In genomic region chr9:21545916-21546788, GRCm38 (mm10) we compare ENCODE assay signal across 8 mouse cellular contexts. TPM values are rescaled to one million over a fixed set of nuclear protein-coding genes. Genes with fewer than 3 reads are reported as not detected.
A peak's percentile ranks its signal among the peaks of the same experiment; 100 is the strongest.
DNase-seq lines count a peak whose midpoint lies in the region; ATAC-seq lines count a peak whose summit lies in the region.

No protein-coding gene starts in this region.

- peak overlapping the region; percentile 98 for H3K27ac ChIP-seq in intestine, embryonic 14.5 days (ENCODE audit: low read depth)

- intact Hi-C loops in left cerebral cortex, postnatal 14 days (cut with DNase I) = loop anchor here (2.0 kb wide), 1 partner anchor 47 kb away; the partner anchor contains the start of genes Timm29 and Yipf2

- H3K4me1 ChIP-seq in intestine, embryonic 14.5 days (replicated peaks; ENCODE audit: control insufficient read depth, insufficient read depth, low read length) = peaks cover 18% of the 10 kb centered on the region

- DNase-seq in adrenal gland, adult 18-20 months (ENCODE audit: low spot score in 2 of 2) = peak; percentile 99
- DNase-seq in embryo, embryonic 11 days = peak; percentile 99
- DNase-seq in gastrocnemius, postnatal 25 days = peak; percentile 100
- DNase-seq in intestine, embryonic 14.5 days (ENCODE audit: low spot score) = peak; percentile 100
- DNase-seq in left cerebral cortex, postnatal 14 days (ENCODE audit: low spot score in 2 of 2) = peak; percentile 99
- peak; percentile 99 for DNase-seq in mesoderm, embryonic 11.5 days (ENCODE audit: low read depth, low spot score)
- DNase-seq in right cerebral cortex, postnatal 36 days (ENCODE audit: low spot score in 2 of 2) = peak; percentile 99
- DNase-seq in yolk sac, embryonic 10.5 days (ENCODE audit: low spot score) = peak; percentile 99

- H3K9me3 ChIP-seq in intestine, embryonic 14.5 days (ENCODE audit: control insufficient read depth, low read length) = no peaks in the 10 kb centered on the region

- H3K4me2 ChIP-seq in intestine, embryonic 14.5 days (ENCODE audit: low read length) = peak overlapping the region; percentile 84

- peak overlapping the region; percentile 73 for H3K4me3 ChIP-seq in intestine, embryonic 14.5 days (ENCODE audit: low read depth, low read length)

- under 1% methylated on average over 61 of the region's 67 CpGs for WGBS in intestine, embryonic 14.5 days

- peak overlapping the region; percentile 60 for H3K9ac ChIP-seq in intestine, embryonic 14.5 days (ENCODE audit: low read length)

- peaks cover 10% of the 10 kb centered on the region for H3K36me3 ChIP-seq in intestine, embryonic 14.5 days (ENCODE audit: control insufficient read depth, insufficient read depth, low read length)

- peak; percentile 92 for ATAC-seq in intestine, embryonic 14.5 days (replicated peaks; ENCODE audit: low FRiP score, low TSS enrichment, low read depth)

- H3K27me3 ChIP-seq in intestine, embryonic 14.5 days (replicated peaks; ENCODE audit: control insufficient read depth, insufficient read depth, low read length) = no peaks in the 10 kb centered on the region

RNA-seq across cellular contexts. Expression of gene Carm1, which starts 0.5 kb away (rescaled TPM):
- total RNA-seq in adrenal gland, adult 18-20 months (2021) = 10 to 100 TPM; 40.4 to 43.3 TPM
- 10 to 100 TPM; 58.2 to 60.9 TPM for total RNA-seq in gastrocnemius, postnatal 25 days (2021)
- 39.5 and 54.4 TPM in 2 replicates for polyA plus RNA-seq in intestine, embryonic 14.5 days (2014; fragmentation: Nextera tagmentation; extraction: Ambion mirVana)
- 10 to 100 TPM; 68.8 to 76.2 TPM for total RNA-seq in left cerebral cortex, postnatal 14 days (2021)

RNA-seq across cellular contexts. Expression of gene AB124611, which starts 20.2 kb away (rescaled TPM):
- 1 to 10 TPM; 1.5 to 4.3 TPM for total RNA-seq in adrenal gland, adult 18-20 months (2021)
- total RNA-seq in gastrocnemius, postnatal 25 days (2021) = under 1 TPM; 0.56 to 0.67 TPM
- polyA plus RNA-seq in intestine, embryonic 14.5 days (2014; fragmentation: Nextera tagmentation; extraction: Ambion mirVana) = 3.1 and 4.2 TPM in 2 replicates
- total RNA-seq in left cerebral cortex, postnatal 14 days (2021) = under 1 TPM in 1 of 2 experiments, not detected in 1; 0.47 TPM

RNA-seq across cellular contexts. Expression of gene Tmed1, which starts 36.1 kb away (rescaled TPM):
- total RNA-seq in adrenal gland, adult 18-20 months (2021) = 10 to 100 TPM; 25.6 to 28.8 TPM
- total RNA-seq in gastrocnemius, postnatal 25 days (2021) = 10 to 100 TPM; 27.6 to 28.1 TPM
- polyA plus RNA-seq in intestine, embryonic 14.5 days (2014; fragmentation: Nextera tagmentation; extraction: Ambion mirVana) = 88.4 and 91.0 TPM in 2 replicates
- 10 to 100 TPM; 15.7 to 15.8 TPM for total RNA-seq in left cerebral cortex, postnatal 14 days (2021)

RNA-seq across cellular contexts. Expression of gene Timm29, which starts 46.4 kb away (rescaled TPM):
- 10 to 100 TPM; 51.4 to 64.4 TPM for total RNA-seq in adrenal gland, adult 18-20 months (2021)
- total RNA-seq in gastrocnemius, postnatal 25 days (2021) = 10 to 100 TPM; 41.6 to 41.8 TPM
- polyA plus RNA-seq in intestine, embryonic 14.5 days (2014; fragmentation: Nextera tagmentation; extraction: Ambion mirVana) = 32.7 and 32.9 TPM in 2 replicates
- 10 to 100 TPM; 43.9 to 46.0 TPM for total RNA-seq in left cerebral cortex, postnatal 14 days (2021)

RNA-seq across cellular contexts. Expression of gene Yipf2, which starts 46.5 kb away (rescaled TPM):
- total RNA-seq in adrenal gland, adult 18-20 months (2021) = 10 to 100 TPM; 20.1 to 24.1 TPM
- 1 to 10 TPM; 3.5 to 5.1 TPM for total RNA-seq in gastrocnemius, postnatal 25 days (2021)
- polyA plus RNA-seq in intestine, embryonic 14.5 days (2014; fragmentation: Nextera tagmentation; extraction: Ambion mirVana) = 20.8 and 23.3 TPM in 2 replicates
- total RNA-seq in left cerebral cortex, postnatal 14 days (2021) = 10 to 100 TPM; 17.5 to 19.2 TPM

Comparison
In these comparisons a context has a peak if more than half of its experiments do, and no peak if none do; other contexts are left out.
1. Peak in every context shown above with its lines: DNase-seq, ATAC-seq, H3K4me3 ChIP-seq and H3K27ac ChIP-seq.